Mouse (Mus musculus): Measurements from ENCODE around the gene Olfr272.

DNA sequence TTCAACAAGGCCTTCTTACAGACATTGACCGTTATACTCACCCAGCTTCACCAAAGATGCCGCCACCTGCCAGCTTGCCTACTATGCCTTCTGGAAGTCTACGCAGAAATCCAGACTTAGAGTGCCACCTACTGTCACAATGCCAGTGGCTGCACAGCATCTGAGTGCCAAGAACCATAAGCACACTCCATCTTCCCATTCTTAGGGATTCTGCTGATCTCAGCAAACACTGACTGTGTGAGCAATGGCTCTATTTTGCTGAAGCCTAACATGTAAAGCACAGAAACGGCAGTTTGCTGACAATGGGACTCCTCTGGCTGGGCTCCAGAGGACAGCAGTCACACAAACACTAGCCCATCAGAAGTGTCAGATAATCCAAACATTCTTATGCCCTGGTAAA lies 39.7 kb upstream of the Olfr272 start:
- TF ChIP-seq GATA1 (IDR thresholded peaks at IDR 0.05; ENCODE audit: borderline replicate concordance, low read length) (no peak), FLI1 (IDR thresholded peaks at IDR 0.05; ENCODE audit: low read length) (no peak)
